Mouse (Mus musculus) spleen, postnatal 36 days (tissue): ENCODE data around the gene Dpf1.

Experiments
- DNase-seq, 2 experiments: peaks; one replicate each; pipeline ENCODE4 v3.0.0; 2022; ENCODE audit warnings: low spot score in 2 of 2, mixed read lengths in 1 of 2

Gene Dpf1

GRCm38 (mm10) chr7:29340838-29341237 lies 37.1 kb downstream of the Dpf1 start:
- DNase-seq, result no peak

DNA sequence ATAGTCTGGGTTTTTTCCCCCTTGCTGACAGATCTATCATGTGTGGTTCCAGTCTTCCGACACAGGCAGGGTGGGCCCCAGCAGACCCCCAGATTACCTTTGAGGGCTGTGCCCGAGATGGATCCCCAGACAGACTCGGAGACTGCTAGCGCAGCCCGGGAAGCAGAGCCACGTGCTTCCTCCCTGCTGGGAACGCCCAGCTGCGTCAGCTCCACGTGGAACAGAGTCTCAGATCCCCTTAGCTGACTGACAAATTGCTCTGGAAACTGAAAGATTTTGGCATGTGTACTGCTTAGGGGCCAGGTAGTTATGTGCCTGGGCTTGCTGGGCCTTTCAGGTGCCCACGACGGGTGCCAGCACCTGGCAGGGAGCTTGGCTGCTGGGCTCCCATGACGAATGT lies 38.0 kb downstream of the Dpf1 start:
- no peak for DNase-seq

- DNase-seq, result no peak
Measured at GRCm38 (mm10) chr7:29342489-29343092, 38.8 kb downstream of the Dpf1 start.

DNA sequence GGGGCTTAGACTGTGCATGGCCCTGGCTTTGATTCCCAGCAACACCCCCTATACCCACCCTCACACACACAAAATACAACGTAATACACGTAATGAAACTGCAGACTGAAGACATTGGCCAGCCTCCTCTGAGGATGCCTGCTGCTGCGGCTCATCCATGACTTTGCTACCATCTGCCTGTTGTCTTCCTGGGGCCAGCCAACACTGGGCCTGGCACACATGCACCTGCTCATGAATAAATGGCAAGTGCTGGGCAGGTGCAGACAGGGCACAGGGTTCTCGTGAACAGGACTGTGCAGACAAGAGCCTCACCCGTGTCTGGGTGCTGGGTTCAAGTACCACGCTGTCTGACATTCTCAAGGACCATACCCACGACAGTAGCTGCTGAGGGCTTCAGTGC lies 40.0 kb downstream of the Dpf1 start:
- no peak for DNase-seq

- DNase-seq, result no peak
Measured at GRCm38 (mm10) chr7:29345534-29345933, 41.8 kb downstream of the Dpf1 start.

GRCm38 (mm10) chr7:29346212-29346611 lies 42.5 kb downstream of the Dpf1 start:
- DNase-seq, result no peak

DNA sequence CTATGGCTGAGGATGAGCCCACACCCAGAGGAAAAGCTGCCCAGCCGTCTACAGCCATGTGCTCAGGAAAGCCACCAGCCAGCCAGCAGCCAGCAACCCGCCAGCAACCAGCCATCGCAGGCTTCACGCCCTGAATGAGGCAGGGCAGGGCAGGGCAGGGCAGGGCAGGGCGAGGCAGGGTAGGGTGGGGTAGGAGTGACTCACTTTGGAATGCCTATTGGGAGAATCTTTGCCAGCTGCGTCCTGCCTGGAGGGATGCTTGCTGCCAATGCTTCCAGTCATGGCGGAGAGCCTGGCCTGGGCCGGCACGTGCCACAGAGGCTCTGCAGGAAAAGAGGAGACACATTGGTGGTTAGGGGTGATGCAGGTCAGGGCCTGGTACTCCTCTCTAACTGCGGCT lies 46.7 kb downstream of the Dpf1 start:
- DNase-seq, result no peak

GRCm38 (mm10) chr7:29352246-29352645 lies 48.5 kb downstream of the Dpf1 start:
- no peak for DNase-seq

GRCm38 (mm10) chr7:29354161-29354560 lies 50.4 kb downstream of the Dpf1 start:
- DNase-seq, result no peak

- DNase-seq, result no peak
Measured at GRCm38 (mm10) chr7:29355406-29355805, 51.7 kb downstream of the Dpf1 start.

- DNase-seq, result no peak
Measured at GRCm38 (mm10) chr7:29361497-29361896, 57.7 kb downstream of the Dpf1 start.

DNA sequence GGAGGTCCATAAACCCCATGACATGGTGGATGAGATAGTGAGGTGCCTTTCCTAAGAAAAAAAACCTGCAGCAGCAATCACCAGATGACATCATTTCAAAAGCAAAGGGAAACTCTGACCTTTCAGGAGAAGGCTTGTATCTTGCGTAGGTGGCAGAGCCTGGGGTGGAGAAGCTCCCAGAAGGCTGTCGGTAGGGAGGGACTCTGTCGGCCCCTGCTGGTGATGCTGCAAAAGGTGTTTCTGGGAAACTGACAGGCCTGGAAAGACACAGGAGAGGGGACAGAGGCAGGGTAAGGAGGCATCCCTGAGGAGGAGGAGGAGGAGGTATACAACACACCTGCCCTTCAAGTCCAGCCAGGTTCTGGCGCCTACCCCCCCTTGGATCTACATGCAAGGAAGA lies 60.3 kb downstream of the Dpf1 start:
- DNase-seq, result no peak

- DNase-seq, result no peak
Measured at GRCm38 (mm10) chr7:29367166-29368003, 63.6 kb downstream of the Dpf1 start.
